Mouse (Mus musculus) T-cell, adult 2 months (primary cell): ENCODE measurements around the gene Wfdc3.
A peak's percentile ranks its signal among the peaks of the same experiment; 100 is the strongest.

Experiments
- DNase-seq: peaks from one replicate; pipeline ENCODE4 v3.0.0; 2022; ENCODE audit warnings: low spot score

Wfdc3 gene

GRCm38 (mm10) chr2:164776130-164776529, 30.4 kb upstream of the Wfdc3 start:
- DNase-seq = no peak

- no peak for DNase-seq
Observed at GRCm38 (mm10) chr2:164773989-164774364, 28.2 kb upstream of the Wfdc3 start.

GRCm38 (mm10) chr2:164773229-164773988, 27.7 kb upstream of the Wfdc3 start:
- DNase-seq = no peak

GRCm38 (mm10) chr2:164771123-164771522, 25.4 kb upstream of the Wfdc3 start:
- no peak for DNase-seq

GRCm38 (mm10) chr2:164770279-164770678, 24.5 kb upstream of the Wfdc3 start:
- DNase-seq = no peak

GRCm38 (mm10) chr2:164769258-164770037, 23.7 kb upstream of the Wfdc3 start, which contains the start of gene Ube2c:
Ube2c (plus strand) TSS chr2:164769898.
- peak; percentile 95 for DNase-seq

GRCm38 (mm10) chr2:164767812-164768540, 22.2 kb upstream of the Wfdc3 start:
- no peak for DNase-seq

- DNase-seq = no peak
Observed at GRCm38 (mm10) chr2:164765841-164766240, 20.1 kb upstream of the Wfdc3 start.

- DNase-seq = no peak
Observed at GRCm38 (mm10) chr2:164762593-164762992, 16.9 kb upstream of the Wfdc3 start.

- DNase-seq = no peak
Observed at GRCm38 (mm10) chr2:164761971-164762370, 16.2 kb upstream of the Wfdc3 start.

GRCm38 (mm10) chr2:164761502-164761901, 15.8 kb upstream of the Wfdc3 start:
- DNase-seq = no peak

- DNase-seq = no peak
Observed at GRCm38 (mm10) chr2:164760059-164760833, 14.5 kb upstream of the Wfdc3 start.

GRCm38 (mm10) chr2:164758692-164759091, 13.0 kb upstream of the Wfdc3 start:
- no peak for DNase-seq

GRCm38 (mm10) chr2:164757841-164758240, 12.1 kb upstream of the Wfdc3 start:
- no peak for DNase-seq

- no peak for DNase-seq
Observed at GRCm38 (mm10) chr2:164754800-164755199, 9.1 kb upstream of the Wfdc3 start.

GRCm38 (mm10) chr2:164754105-164754504, 8.4 kb upstream of the Wfdc3 start:
- no peak for DNase-seq

GRCm38 (mm10) chr2:164752454-164752853, 6.7 kb upstream of the Wfdc3 start:
- no peak for DNase-seq

- no peak for DNase-seq
Observed at GRCm38 (mm10) chr2:164748991-164749390, 3.3 kb upstream of the Wfdc3 start.

- DNase-seq = no peak
Observed at GRCm38 (mm10) chr2:164748191-164748590, 2.5 kb upstream of the Wfdc3 start.

GRCm38 (mm10) chr2:164746693-164747092, 962 bp upstream of the Wfdc3 start:
- peak; percentile 51 for DNase-seq

GRCm38 (mm10) chr2:164744987-164745386, 744 bp downstream of the Wfdc3 start:
- DNase-seq = no peak

GRCm38 (mm10) chr2:164739876-164740275, 5.9 kb downstream of the Wfdc3 start:
- DNase-seq = no peak
